Mouse (Mus musculus): ENCODE data around the gene Slc25a27.

DNA sequence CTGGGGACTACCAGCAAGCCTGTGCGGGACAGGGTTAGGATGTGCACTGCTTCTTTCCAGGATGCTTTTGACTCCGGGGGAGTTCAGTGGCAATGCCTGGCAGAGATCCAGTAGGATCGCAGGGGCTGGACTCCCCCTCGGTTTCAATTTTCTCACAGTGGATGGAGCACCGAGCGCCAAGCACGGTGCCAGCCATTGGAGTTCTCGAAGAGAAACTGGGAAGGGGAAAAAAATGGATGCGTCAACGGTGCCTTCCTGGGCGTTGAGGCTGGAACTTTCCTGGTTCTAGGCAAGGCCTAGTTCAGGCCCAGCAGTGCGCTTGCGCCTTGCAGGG lies 36.6 kb downstream of the Slc25a27 start:
- TF ChIP-seq CTCF (IDR thresholded peaks at IDR 0.05; ENCODE audit: borderline replicate concordance, insufficient read depth, low read depth, low read length) (no peak), POLR2A (IDR thresholded peaks at IDR 0.05; ENCODE audit: borderline replicate concordance, insufficient read depth, low read length) (no peak)

All from cerebellum, adult 2 months (tissue).